Mouse (Mus musculus): ENCODE data around the gene Tap1.

GRCm38 (mm10) chr17:34165033-34165730, 22.2 kb upstream of the Tap1 start:
- TF ChIP-seq MAFK (IDR thresholded peaks at IDR 0.05; ENCODE audit: insufficient replicate concordance, low read length) (no peak), CTCF (conservative IDR thresholded peaks at IDR 0.05 in 1 of 2, IDR thresholded peaks at IDR 0.05 in 1 of 2; ENCODE audit: low read depth in 2 of 2, low read length in 2 of 2) (peak in 1 of 2 experiments; percentile 58; a peak in 2 of 4 replicates), MEF2A (IDR thresholded peaks at IDR 0.05; ENCODE audit: borderline replicate concordance, low read depth, low read length) (no peak), TBP (conservative IDR thresholded peaks at IDR 0.05; ENCODE audit: low read depth, low read length) (no peak), UBTF (IDR thresholded peaks at IDR 0.05; ENCODE audit: low read depth, low read length) (no peak), POLR2AphosphoS2 (IDR thresholded peaks at IDR 0.05; ENCODE audit: low read depth, low read length) (no peak), GABPA (IDR thresholded peaks at IDR 0.05; ENCODE audit: insufficient replicate concordance, low read depth, low read length) (no peak), JUND (conservative IDR thresholded peaks at IDR 0.05; ENCODE audit: low read depth, low read length) (no peak)

All from CH12.LX (cell line).